Mouse (Mus musculus) CD4-positive, CD25-positive, alpha-beta regulatory T cell, adult 4 months (primary cell): ENCODE measurements around the gene Csrp1. TPM values are rescaled to one million over a fixed set of nuclear protein-coding genes. Genes with fewer than 3 reads are reported as not detected.

Experiments used
- ATAC-seq: one replicate; pipeline ENCODE4 v1.8.0; 2017
- polyA plus RNA-seq, 2 experiments: library from polyadenylated mRNA; unstranded; fragments of 100-300 nt; shearing (Covaris generic); gene quantifications; one replicate each; pipeline ENCODE4 v1.2.1; 2017

Csrp1 gene
- polyA plus RNA-seq, 2 experiments from 2014 or later: 21.7 to 38.1 TPM

DNA sequence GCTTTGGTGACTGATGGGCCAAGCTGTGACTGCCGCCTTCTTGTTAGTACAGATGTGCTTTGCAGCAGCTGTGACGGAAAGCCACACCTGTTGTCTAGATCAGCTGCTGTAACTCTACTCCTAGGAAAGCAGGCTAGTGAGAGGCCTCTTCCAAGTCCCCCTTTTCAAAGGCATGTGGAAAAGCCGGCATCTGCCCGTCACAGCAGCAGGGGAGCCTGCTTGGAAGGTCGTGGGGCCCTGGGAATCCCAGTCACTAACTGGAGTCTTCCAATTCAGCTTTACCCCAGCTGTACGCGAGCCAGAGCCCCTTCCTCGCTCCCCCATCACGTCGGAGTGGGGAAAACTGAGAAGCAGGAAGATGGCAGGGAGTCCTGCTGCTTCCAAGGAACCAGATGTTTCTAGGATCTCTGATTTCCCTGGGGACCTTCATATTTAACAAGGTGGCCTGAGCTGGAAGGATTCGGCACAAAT is 21.4 kb upstream of the Csrp1 start:
- no peak for ATAC-seq

- no peak for ATAC-seq
Observed at GRCm38 (mm10) chr1:135698996-135699705, 20.7 kb upstream of the Csrp1 start.

DNA sequence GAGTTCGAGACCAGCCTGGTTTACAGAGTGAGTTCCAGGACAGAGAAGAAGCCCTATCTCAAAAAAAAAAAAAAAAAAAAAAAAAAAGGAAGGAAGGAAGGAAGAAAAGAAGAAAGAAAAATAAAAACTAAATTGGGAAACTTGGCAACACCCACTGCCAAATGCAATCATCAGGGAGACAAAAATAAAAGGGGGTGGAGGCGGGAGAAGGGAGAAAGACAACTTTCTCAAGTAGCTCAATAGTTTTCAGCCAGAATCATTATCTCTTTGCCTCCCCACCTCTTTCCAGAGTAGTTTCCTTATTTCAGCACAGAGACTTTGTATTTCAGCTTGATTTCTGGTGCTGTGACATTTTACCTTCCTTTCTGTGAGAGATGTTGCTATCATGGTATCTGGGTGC is 20.0 kb upstream of the Csrp1 start:
- ATAC-seq: no peak

DNA sequence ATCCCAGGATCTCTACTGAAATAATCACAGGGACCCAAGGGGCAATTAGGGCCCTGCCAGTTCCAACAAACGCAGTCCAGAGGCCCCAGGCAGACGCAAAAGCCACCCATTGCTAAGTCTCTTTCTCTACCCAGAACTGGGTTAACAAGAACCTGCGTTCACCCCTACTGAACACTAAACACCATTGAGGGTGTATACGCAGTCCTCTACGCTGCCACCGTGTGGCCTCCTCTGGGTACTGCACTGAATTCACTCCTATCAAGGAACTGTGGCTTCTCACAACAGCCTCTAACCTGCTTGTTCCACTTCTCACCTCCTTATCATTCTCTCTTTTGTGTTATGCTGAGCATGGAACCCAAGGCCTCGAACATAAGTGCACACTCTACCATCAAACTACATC is 19.3 kb upstream of the Csrp1 start:
- peak; percentile 83 for ATAC-seq

DNA sequence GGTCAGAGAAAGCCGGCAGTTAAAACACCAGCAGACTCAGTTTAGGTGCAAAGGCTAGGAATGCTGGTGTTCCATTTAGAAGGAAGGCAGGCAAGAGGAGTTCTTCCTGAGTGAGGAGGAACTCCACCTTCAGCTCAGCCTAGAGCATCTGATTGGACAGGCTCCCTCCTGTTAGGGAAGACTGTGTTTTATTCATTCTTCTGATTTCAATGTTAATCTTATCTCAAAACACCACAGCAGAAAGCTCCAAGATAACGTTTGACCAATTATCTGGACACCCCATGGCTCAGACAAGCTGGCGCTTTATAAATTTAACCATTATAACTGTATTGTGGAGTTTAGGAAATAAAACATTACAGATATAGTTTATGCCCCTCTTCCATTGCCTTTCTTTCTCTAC is 18.5 kb upstream of the Csrp1 start:
- no peak for ATAC-seq

DNA sequence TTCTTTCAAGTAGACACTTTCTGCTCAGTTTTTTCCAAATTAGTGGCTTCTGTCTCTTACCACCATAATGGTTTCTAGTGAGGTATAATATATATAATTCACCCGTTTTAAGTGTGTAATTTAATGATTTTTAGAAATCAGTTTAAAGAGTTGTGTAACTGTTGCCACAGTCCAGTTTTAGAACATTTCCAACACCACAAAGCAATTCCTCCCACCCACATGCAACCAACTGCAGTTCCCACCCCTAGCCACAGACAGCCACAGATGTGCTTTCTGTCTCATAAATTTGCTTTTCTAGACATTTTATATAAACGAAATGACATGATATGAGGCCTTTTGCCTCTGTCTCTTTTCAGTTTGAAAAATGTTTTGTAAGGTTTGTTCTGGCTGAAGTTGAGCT is 17.1 kb upstream of the Csrp1 start:
- ATAC-seq: no peak

DNA sequence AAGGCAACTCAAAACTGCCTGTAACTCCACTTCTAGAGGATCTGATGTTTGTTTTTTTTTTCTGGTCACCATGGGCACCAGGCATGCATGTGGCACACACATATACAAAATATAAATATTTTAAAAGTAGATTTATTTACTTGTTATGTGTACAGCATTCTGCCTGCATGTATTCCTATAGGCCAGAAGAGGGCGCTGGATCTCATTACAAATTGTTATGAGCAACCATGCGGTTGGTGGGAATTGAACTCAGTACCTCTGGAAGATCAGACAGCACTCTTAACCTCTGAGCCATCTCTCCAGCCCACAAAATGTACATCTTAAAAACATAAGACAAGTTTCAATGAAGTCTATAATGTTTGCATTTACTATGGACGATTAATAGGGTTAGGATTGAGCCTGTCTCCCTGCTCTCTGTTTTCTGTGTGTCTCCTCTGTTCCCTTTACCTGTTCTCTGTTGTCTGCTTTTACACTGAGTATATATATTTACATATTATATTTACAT is 15.5 kb upstream of the Csrp1 start:
- ATAC-seq: no peak

- no peak for ATAC-seq
Observed at GRCm38 (mm10) chr1:135708369-135708768, 11.5 kb upstream of the Csrp1 start.

DNA sequence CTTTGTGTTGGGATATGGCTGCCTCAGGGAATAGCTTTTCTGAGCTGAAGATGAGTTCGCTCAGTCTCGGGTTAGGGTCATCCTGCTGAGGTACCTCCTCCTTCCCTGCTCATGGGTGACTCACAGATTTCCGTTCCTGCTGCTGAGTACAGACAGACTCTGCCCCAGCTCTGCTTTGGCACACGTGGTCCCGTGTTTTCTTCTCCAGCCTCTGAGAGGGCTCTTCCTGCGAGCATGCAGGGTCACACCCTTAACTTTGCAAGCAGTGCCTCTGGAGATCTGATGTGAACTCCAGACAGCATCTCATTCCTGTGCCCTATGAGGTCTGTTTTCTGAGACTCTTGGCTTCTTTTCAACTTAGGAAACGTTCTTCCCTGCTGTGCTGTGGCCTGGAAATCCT is 8.7 kb upstream of the Csrp1 start:
- ATAC-seq: no peak

DNA sequence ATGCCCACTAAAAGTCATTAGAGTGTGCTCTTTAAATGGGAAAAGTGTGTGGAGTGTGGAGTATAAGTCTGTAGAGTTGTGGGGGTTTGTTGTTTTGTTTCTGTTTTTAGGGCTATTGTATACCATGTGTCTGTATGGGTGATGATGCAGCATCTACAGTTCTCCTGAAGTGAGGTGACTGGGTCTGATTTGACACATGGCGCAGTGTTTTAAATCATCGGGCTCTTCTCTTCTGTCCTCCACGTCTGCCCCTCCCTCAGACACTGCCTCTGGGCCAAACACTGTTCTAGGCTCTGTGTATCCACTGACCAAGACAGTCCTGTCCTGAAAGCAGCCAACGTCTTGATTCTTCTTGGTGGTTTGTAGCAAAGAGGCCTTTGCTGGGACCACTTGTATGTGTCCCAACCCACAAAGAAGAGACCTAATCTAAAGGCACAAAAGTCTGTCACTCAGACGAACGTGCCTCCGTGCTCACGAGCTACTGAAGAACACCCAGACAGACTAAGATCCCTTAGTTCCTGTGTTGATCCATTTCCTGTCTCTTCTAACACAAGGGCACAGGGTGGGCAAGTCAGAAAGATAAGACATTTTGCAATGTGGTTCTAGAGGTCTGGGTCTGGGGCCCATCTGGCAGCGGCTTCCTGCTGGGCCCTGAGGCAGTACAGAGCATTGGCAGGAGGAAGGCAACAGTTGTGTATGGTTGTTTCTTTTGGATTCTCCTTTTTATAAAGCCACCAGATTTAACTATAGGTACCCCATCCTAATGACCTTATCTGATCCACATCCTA is 5.6 kb upstream of the Csrp1 start:
- no peak for ATAC-seq

- ATAC-seq: no peak
Observed at GRCm38 (mm10) chr1:135714901-135715609, 4.8 kb upstream of the Csrp1 start.

- peak; percentile 97 for ATAC-seq
Observed at GRCm38 (mm10) chr1:135719486-135719885, 375 bp upstream of the Csrp1 start.

GRCm38 (mm10) chr1:135723016-135723415 is 3.2 kb downstream of the Csrp1 start:
- no peak for ATAC-seq

DNA sequence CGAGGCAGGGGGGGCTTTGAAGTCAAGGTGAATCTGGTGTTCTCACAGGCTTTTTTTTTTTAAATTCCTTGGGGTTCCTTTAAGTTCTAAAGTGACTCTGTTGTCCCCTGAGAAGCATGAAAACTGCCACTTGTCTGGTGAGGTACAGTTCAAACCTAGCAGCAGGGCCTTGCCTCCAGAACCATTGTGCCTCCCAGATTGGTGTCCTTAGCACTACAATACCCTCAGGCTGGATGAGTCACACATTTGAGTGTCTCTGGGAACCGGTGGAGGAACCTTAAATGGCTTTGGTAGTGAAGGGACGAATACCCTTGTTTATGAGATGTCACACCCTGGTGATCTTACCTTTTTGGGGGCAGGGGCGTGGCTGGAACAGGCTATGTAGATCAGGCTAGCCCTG is 4.3 kb downstream of the Csrp1 start:
- ATAC-seq: no peak

DNA sequence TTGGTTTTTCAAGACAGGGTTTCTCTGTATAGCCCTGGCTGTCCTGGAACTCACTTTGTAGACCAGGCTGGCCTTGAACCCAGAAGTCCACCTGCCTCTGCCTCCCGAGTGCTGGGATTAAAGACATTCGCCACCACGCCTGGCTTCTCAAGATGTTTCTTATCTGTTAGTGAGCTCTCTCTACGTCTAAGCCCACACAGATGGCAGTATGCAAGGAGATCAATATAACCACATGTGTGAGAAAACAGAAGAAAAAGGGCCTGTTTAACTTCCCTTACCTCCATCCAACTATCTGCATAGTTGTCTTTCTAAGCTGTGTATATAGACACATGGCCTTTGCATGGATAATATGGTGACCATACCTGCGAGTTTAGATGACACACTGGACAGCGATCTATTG is 5.5 kb downstream of the Csrp1 start:
- ATAC-seq: no peak

DNA sequence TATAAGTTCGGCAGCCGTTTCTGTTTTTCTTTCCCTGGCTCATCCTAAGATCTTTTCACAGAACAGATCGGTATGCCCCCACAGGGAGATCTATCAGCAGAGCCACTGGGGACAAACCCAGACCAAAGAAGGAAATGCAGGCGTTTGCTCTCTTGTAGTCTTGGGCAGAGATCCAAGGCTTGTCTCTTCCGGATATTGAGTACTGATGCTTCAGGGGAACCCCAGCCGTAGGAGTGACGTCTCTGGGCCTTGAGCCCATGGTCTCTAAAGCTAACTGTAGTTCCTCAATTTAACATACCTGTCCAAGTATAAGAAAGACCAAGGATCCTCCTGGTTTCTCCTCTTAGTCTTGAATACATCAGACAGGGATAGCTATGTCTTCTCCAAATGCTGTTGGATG is 6.1 kb downstream of the Csrp1 start:
- ATAC-seq: peak; percentile 69

GRCm38 (mm10) chr1:135728631-135729366 is 8.9 kb downstream of the Csrp1 start:
- peak; percentile 88 for ATAC-seq

DNA sequence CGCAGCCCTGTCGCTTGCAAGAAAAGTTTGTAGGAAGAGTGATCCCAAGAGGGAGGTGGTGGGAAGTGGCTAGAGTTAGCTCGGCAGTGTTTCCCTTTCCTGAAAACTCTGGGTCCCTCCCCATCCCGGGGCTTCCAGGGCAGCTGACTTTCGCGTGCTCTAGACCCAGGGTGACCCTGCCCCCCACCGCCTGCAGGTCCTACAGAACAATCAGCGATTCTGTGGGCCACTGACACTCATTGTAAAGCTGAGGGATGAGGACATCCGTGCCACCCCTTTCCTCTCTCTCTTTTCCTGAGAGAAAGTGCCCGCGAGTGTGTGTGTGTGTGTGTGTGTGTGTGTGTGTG is 9.5 kb downstream of the Csrp1 start:
- ATAC-seq: peak; percentile 17

GRCm38 (mm10) chr1:135729821-135730220 is 10.0 kb downstream of the Csrp1 start:
- ATAC-seq: no peak

DNA sequence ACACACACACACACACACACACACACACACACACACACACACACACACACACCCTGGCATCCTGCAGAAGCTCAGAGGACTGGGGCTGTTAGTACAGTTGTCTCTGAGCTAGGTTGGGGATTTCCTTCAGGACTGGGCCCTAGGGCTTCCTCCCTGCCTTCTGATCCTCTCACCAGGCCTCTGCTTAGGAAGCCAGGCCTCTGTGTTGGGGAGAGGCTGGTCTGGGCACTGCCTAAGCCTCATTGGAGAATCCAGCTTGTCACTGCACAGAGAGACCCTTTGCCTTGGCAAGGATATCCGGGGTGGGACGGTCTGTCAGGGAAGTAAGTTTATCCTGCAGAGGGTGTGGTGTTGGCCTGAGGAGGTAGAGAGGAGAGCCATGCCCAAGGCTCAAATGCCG is 10.4 kb downstream of the Csrp1 start:
- peak; percentile 25 for ATAC-seq

- ATAC-seq: no peak
Observed at GRCm38 (mm10) chr1:135731393-135731792, 11.5 kb downstream of the Csrp1 start.

- ATAC-seq: no peak
Observed at GRCm38 (mm10) chr1:135731897-135732684, 12.2 kb downstream of the Csrp1 start.
